Mouse (Mus musculus): ENCODE results near the gene Tm4sf19.

DNA sequence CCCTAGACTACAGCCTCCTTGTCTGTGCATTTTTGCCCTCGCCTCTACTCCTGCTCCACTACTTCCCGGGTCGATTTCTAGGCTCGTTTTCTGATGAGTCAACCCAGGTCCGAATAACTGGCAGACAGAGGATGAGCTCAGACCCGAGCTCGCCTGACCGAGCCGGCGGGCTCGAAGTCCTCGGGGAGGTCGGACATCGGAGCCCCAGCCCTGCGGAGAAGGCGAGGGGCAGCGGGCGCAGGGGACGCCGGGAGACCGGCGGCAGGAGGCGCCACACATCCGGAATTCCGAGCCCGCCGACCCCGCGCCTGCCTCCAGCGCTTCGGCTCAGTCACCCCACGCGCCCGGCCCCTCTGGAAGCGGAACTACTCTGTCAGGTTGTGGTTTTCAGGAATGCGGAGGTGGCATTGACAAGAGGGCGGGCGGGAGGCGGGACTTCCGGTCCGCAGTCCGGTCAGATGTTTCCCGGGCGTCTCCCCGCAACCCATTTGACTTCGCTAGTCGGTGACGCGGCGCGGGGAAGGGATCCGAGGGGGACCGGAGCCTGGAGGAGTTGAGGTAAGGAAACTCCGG is 30.3 kb downstream of the Tm4sf19 start, which contains the start of gene Pcyt1a:
- TF ChIP-seq CTCF (IDR thresholded peaks at IDR 0.05; ENCODE audit: insufficient read depth, low read length) (no peak), POLR2A (IDR thresholded peaks at IDR 0.05; ENCODE audit: borderline replicate concordance, extremely low read depth, low read depth, low read length) (peak; percentile 71)

All from lung, adult 2 months (tissue).